Mouse (Mus musculus) bone marrow macrophage, adult 2 months (primary cell): Measurements from ENCODE around the gene Hist1h1c. TPM values are rescaled to one million over a fixed set of nuclear protein-coding genes. Genes with fewer than 3 reads are reported as not detected.

Experiments used
- H3K27ac ChIP-seq: 2 replicates; pipeline ENCODE4 v1.5.1; 2012; ENCODE audit warnings: low read depth, low read length; ENCODE audit not compliant: insufficient read depth
- H3K4me1 ChIP-seq: 2 replicates; pipeline ENCODE4 v1.6.1; 2012; ENCODE audit warnings: low read length; ENCODE audit not compliant: control insufficient read depth, insufficient read depth
- H3K4me3 ChIP-seq: 2 replicates; pipeline ENCODE4 v1.5.1; 2012; ENCODE audit warnings: mild to moderate bottlenecking, low read length, moderate library complexity; ENCODE audit not compliant: insufficient read depth
- CTCF ChIP-seq: IDR thresholded peaks from 2 replicates; pipeline ENCODE4 v1.5.1; 2012; ENCODE audit warnings: low read depth, mild to moderate bottlenecking, low read length, moderate library complexity
- POLR2A ChIP-seq: IDR thresholded peaks from 2 replicates; pipeline ENCODE4 v1.6.1; 2012; ENCODE audit warnings: mild to moderate bottlenecking, low read depth, low read length, borderline replicate concordance
- polyA plus RNA-seq: library from polyadenylated mRNA; stranded (reverse); fragments of >200 nt; gene quantifications from 2 replicates; pipeline ENCODE4 v1.2.4, GENCODE M21; 2012; ENCODE audit not compliant: missing spikeins, insufficient read depth, insufficient read length

Gene Hist1h1c
- polyA plus RNA-seq, 1 experiment = 75.5 TPM

GRCm38 (mm10) chr13:23752742-23753172 lies 14.1 kb downstream of the Hist1h1c start:
- no peak for TF ChIP-seq POLR2A
- no peak for TF ChIP-seq CTCF

DNA sequence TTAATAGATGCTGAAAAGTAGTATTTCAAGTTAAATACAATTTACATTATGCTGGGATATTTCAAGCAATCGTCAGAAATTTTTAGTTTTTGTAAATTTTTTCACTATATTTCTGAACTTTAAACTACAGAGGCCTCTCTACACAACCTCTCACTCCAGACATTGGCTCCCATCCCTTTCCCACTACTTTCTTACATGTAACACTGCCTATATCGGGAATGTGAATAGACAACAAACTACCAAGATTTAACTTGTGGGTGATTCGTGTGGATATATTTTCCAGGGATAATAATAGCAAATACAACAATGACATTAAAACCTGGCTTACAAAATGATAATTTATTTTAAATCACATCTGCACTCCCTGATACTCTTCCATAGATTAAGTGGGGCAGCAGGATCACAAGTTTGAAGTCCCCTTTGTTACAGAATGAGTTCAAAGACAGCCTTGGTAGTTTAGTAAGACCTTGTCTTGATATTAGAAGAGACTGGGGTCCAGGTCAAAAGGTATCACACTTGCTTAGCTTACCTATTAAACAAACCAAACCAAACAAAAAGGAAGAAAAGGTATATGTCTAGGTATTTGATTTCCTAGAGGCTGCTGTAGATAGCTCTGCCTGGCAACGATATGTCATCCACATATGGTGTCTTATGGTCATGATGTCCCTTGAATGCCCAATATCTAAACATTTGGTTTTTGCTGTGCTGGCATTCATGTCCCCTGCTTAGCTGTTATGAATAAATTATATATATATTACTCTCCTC lies 14.9 kb downstream of the Hist1h1c start:
- H3K4me1 ChIP-seq = peaks cover 16% of the 10 kb centered on the region
- no peak for TF ChIP-seq POLR2A
- no peak for TF ChIP-seq CTCF
- peak overlapping the region; percentile 26; the same call in 1 of the 2 replicates for H3K27ac ChIP-seq
- no peak overlapping the region for H3K4me3 ChIP-seq

More at GRCm38 (mm10) chr13:23752742-23753172, 14.1 kb downstream of the Hist1h1c start:
- H3K4me3 ChIP-seq = peak overlapping the region; percentile 58
- peaks cover 20% of the 10 kb centered on the region for H3K4me1 ChIP-seq
- peak overlapping the region; percentile 80 for H3K27ac ChIP-seq

DNA sequence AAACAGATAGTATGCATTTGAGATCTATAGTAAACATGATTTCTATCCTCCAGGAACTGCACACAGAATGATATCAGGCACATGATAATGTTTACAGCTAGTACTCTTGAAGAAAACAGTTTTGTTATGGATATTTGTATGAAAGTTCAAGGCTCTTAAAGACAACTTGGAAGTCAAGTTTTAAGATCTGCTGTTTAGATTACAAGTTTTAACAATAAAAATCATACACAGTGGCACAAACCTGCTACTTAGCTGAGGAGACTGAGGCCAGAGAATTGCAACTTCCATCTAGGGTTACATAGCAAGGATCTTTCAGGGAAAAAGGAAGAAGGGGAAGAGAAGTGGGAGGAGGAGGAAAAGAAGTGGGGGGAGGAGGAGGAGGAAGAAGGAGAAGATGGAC lies 16.4 kb downstream of the Hist1h1c start:
- Histone ChIP-seq H3K4me3 (no peak overlapping the region), H3K27ac (peak overlapping the region; percentile 43), H3K4me1 (peaks cover 11% of the 10 kb centered on the region)
- TF ChIP-seq POLR2A (no peak), CTCF (no peak)

- Histone ChIP-seq H3K27ac (peak within 1 kb of the TSS; percentile 57), H3K4me1 (peaks cover 14% of the 10 kb centered on the region), H3K4me3 (peak within 1 kb of the TSS; percentile 48)
- peak; percentile 57; the same call in 1 of the 2 replicates for TF ChIP-seq POLR2A
- TF ChIP-seq CTCF = no peak
Observed at GRCm38 (mm10) chr13:23756790-23757189, 18.2 kb downstream of the Hist1h1c start, which contains the start of gene Hist1h4b. Gene Hist1h4b (plus strand): TSS chr13:23757013.

DNA sequence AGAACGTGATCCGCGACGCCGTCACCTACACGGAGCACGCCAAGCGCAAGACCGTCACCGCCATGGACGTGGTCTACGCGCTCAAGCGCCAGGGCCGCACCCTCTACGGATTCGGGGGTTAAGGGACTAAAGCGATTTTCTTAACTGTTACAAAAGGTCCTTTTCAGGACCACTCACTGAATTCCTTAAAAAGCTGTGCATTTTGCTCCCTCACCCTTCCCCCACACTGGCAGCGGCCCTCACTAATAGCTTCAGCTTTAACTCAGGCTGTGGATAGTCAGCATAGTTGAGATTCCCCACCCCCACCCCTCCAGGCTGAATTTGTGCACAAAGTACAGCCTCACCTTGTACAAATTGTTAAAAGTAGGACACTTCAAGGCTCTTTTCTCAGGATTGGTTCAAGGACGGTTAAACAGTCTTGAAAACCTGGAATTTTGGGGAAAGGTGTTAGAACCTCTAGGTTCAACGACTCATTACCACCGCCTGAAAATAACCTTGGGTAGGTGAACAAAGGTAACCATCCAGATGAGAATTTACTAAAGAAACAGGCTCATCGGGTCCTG lies 18.7 kb downstream of the Hist1h1c start:
- Histone ChIP-seq H3K4me1 (peaks cover 14% of the 10 kb centered on the region), H3K27ac (peak overlapping the region; percentile 57), H3K4me3 (peak overlapping the region; percentile 48)
- TF ChIP-seq CTCF = no peak
- no peak for TF ChIP-seq POLR2A

- TF ChIP-seq POLR2A = no peak
- no peak for TF ChIP-seq CTCF
- H3K4me3 ChIP-seq = no peak overlapping the region
- no peak overlapping the region for H3K27ac ChIP-seq
- H3K4me1 ChIP-seq = peaks cover 17% of the 10 kb centered on the region
Observed at GRCm38 (mm10) chr13:23757921-23758320, 19.3 kb downstream of the Hist1h1c start.

DNA sequence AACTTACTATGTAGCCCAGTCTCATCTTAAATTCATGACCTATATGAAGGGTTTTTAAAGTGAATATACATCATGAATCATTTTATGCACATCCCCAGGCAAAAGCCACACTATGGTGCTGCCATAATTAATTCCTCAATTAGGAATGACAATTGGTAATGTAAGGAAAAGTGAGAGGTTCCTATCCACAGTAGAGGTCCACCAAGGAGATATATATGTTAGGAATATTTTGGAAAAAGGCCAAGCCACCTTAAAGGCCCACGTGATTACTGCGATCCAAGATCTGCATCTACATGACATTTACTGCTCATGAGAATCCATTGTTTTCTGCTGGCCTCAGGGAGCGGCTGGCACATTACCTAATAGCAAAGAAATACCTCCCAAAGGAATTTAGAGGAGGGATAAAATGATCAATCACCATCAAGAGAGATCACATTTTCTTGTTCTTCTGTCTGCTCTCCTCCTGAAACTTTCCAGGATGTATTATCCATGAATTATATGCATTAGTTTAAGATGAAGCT lies 20.7 kb downstream of the Hist1h1c start:
- no peak for TF ChIP-seq POLR2A
- no peak for TF ChIP-seq CTCF
- no peak overlapping the region for H3K27ac ChIP-seq
- no peak overlapping the region for H3K4me3 ChIP-seq
- peaks cover 25% of the 10 kb centered on the region for H3K4me1 ChIP-seq

DNA sequence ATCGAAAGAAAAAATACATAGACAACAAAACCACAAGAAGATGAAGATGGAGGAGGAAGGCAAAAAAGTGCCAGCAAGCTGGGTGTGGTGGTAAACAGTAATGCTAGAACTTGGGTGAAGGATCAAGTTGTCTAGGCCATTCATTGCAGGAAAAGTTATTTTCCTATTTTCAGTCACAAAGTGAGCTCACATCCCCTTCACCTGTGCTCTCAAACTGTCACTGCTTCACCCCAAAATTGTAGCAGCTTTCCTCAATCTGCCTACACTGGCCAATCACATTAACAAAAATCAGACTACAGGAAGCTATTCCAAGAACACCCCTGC lies 21.3 kb downstream of the Hist1h1c start:
- Histone ChIP-seq H3K4me1 (peaks cover 29% of the 10 kb centered on the region), H3K27ac (peak overlapping the region; percentile 40), H3K4me3 (peak overlapping the region; percentile 58; the same call in 1 of the 2 replicates)
- TF ChIP-seq POLR2A = no peak
- TF ChIP-seq CTCF = no peak

DNA sequence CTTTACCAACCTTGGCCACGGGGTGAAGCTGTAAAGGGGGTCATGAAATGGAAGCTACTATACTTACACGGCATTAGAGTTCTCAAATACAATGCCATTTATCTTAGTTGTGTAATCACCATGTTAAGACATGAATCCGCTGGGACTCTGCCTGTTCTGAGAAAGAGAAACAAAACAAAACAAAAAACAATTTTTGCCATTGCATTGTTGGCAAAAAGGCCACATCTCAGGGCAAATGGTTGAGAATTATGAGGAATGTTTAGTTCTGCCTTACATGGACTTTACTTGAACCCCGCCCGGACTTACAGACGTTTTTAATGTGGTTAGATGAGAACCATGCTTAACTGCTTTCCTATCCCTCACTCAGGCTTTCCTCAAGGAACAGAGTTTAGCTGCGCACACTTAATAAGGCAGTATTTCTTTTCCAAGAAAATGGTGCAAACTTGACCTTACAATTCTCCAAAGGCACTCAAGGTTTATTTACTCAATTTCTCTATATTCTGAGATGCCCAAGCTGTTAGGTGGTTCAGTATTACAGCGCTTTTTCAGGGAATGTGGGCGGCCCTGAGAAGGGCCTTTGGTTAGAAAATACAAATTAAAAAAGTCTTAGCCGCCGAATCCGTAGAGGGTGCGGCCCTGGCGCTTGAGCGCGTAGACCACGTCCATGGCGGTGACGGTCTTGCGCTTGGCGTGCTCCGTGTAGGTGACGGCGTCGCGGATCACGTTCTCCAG lies 21.8 kb downstream of the Hist1h1c start:
- H3K4me1 ChIP-seq = peaks cover 25% of the 10 kb centered on the region
- TF ChIP-seq CTCF = no peak
- TF ChIP-seq POLR2A = no peak
- H3K4me3 ChIP-seq = peak overlapping the region; percentile 58
- H3K27ac ChIP-seq = peak overlapping the region; percentile 40
